Mouse (Mus musculus) CH12.LX (cell line): ENCODE results near the gene Eml2. TPM values are rescaled to one million over a fixed set of nuclear protein-coding genes. Genes with fewer than 3 reads are reported as not detected.
A peak's percentile ranks its signal among the peaks of the same experiment; 100 is the strongest.

Experiments
- DNase-seq: peaks from one replicate; pipeline ENCODE4 v3.0.0-alpha.2; 2013; ENCODE audit errors: extremely low read depth
- H3K27ac ChIP-seq: 2 replicates; pipeline ENCODE4 v1.5.1; 2012; ENCODE audit warnings: low read depth, mild to moderate bottlenecking, control low read depth, moderate library complexity; ENCODE audit not compliant: insufficient read depth
- H3K27me3 ChIP-seq: replicated peaks from 2 replicates; pipeline ENCODE3; 2012; ENCODE audit warnings: inconsistent platforms
- H3K36me3 ChIP-seq, 2 experiments: replicated peaks in 1 of 2; 2 replicates each; pipeline versions ENCODE3 to v1.6.1; 2012; ENCODE audit warnings: inconsistent platforms in 1 of 2, low read length in 1 of 2, mild to moderate bottlenecking in 1 of 2, mixed read lengths in 1 of 2, moderate library complexity in 1 of 2; ENCODE audit not compliant: control insufficient read depth in 1 of 2, insufficient read depth in 1 of 2
- H3K4me1 ChIP-seq, 2 experiments: 2 replicates each; pipeline ENCODE4 v1.6.1; 2012; ENCODE audit warnings: inconsistent platforms in 1 of 2, moderate library complexity in 1 of 2; ENCODE audit not compliant: insufficient read depth in 2 of 2, control insufficient read depth in 1 of 2
- H3K4me2 ChIP-seq: 2 replicates; pipeline ENCODE4 v1.6.1; 2012; ENCODE audit warnings: low read depth, mild to moderate bottlenecking, control low read depth; ENCODE audit not compliant: poor library complexity, insufficient read depth, severe bottlenecking
- H3K4me3 ChIP-seq, 3 experiments: fragments of 150-350 bp in 1 of 3; sonication (generic) in 1 of 3; replicated peaks in 1 of 3; 2 replicates each; pipeline versions ENCODE3 to v1.5.1; 2011 to 2012; ENCODE audit warnings: low read depth in 2 of 3, low read length in 2 of 3, mild to moderate bottlenecking in 2 of 3, moderate library complexity in 2 of 3, control low read depth in 1 of 3, improper control_type of control experiment in 1 of 3, inconsistent platforms in 1 of 3, mixed read lengths in 1 of 3; ENCODE audit not compliant: poor library complexity in 1 of 3
- H3K79me2 ChIP-seq: replicated peaks from 2 replicates; pipeline ENCODE4 v1.6.1; 2012; ENCODE audit warnings: mild to moderate bottlenecking, moderate library complexity; ENCODE audit not compliant: control insufficient read depth, poor library complexity, insufficient read depth, severe bottlenecking; ENCODE audit errors: extremely low read depth
- H3K9ac ChIP-seq: 2 replicates; pipeline ENCODE4 v1.6.1; 2012; ENCODE audit warnings: low read depth, mild to moderate bottlenecking, control low read depth, moderate library complexity; ENCODE audit not compliant: insufficient read depth
- H3K9me3 ChIP-seq: replicated peaks from 2 replicates; pipeline ENCODE3; 2012; ENCODE audit warnings: low read length, inconsistent platforms, mixed read lengths
- BHLHE40 ChIP-seq: IDR thresholded peaks from 2 replicates; pipeline ENCODE4 v1.6.1; 2011; ENCODE audit warnings: mild to moderate bottlenecking, low read depth, low read length, improper control_type of control experiment
- CTCF ChIP-seq, 2 experiments: IDR thresholded peaks in 1 of 2; conservative IDR thresholded peaks in 1 of 2; 2 replicates each; pipeline ENCODE4 v1.5.1; 2011 to 2012; ENCODE audit warnings: low read depth in 2 of 2, low read length in 2 of 2, improper control_type of control experiment in 1 of 2, inconsistent platforms in 1 of 2, mild to moderate bottlenecking in 1 of 2, moderate library complexity in 1 of 2
- ELF1 ChIP-seq: IDR thresholded peaks from 2 replicates; pipeline ENCODE4 v1.6.1; 2014; ENCODE audit warnings: low read depth, mild to moderate bottlenecking, inconsistent platforms, low read length, improper control_type of control experiment
- GABPA ChIP-seq: IDR thresholded peaks from 2 replicates; pipeline ENCODE4 v1.6.1; 2012; ENCODE audit warnings: low read depth, low read length, improper control_type of control experiment, inconsistent platforms; ENCODE audit not compliant: insufficient replicate concordance
- IRF4 ChIP-seq: IDR thresholded peaks from 2 replicates; pipeline ENCODE4 v1.6.1; 2014; ENCODE audit warnings: low read depth, mild to moderate bottlenecking, inconsistent platforms, low read length, improper control_type of control experiment
- JUN ChIP-seq: IDR thresholded peaks from 2 replicates; pipeline ENCODE4 v1.6.1; 2011; ENCODE audit warnings: low read depth, mild to moderate bottlenecking, low read length, improper control_type of control experiment, moderate library complexity; ENCODE audit not compliant: insufficient read depth
- JUND ChIP-seq: conservative IDR thresholded peaks from 2 replicates; pipeline ENCODE4 v1.6.1; 2011; ENCODE audit warnings: low read depth, low read length, improper control_type of control experiment
- KAT2A ChIP-seq: IDR thresholded peaks from 2 replicates; pipeline ENCODE4 v1.6.1; 2012; ENCODE audit warnings: low read length, improper control_type of control experiment, inconsistent platforms; ENCODE audit not compliant: insufficient replicate concordance
- MAX ChIP-seq: IDR thresholded peaks from 2 replicates; pipeline ENCODE4 v1.6.1; 2011; ENCODE audit warnings: low read length, improper control_type of control experiment
- MXI1 ChIP-seq: IDR thresholded peaks from 2 replicates; pipeline ENCODE4 v1.6.1; 2011; ENCODE audit warnings: mild to moderate bottlenecking, low read depth, low read length, improper control_type of control experiment
- NRF1 ChIP-seq: IDR thresholded peaks from 2 replicates; pipeline ENCODE4 v1.6.1; 2014; ENCODE audit warnings: low read depth, mild to moderate bottlenecking, inconsistent platforms, low read length, improper control_type of control experiment, moderate library complexity
- POLR2A ChIP-seq: IDR thresholded peaks from 2 replicates; pipeline ENCODE4 v1.6.1; 2011; ENCODE audit warnings: low read depth, mild to moderate bottlenecking, improper control_type of control experiment, low read length
- RCOR1 ChIP-seq: conservative IDR thresholded peaks from 2 replicates; pipeline ENCODE4 v1.6.1; 2012; ENCODE audit warnings: low read depth, mild to moderate bottlenecking, inconsistent platforms, low read length, improper control_type of control experiment
- SIN3A ChIP-seq: IDR thresholded peaks from 2 replicates; pipeline ENCODE4 v1.6.1; 2012; ENCODE audit warnings: low read length, improper control_type of control experiment, inconsistent platforms
- SMC3 ChIP-seq: IDR thresholded peaks from 2 replicates; pipeline ENCODE4 v1.6.1; 2011; ENCODE audit warnings: low read depth, low read length, improper control_type of control experiment
- UBTF ChIP-seq: IDR thresholded peaks from 2 replicates; pipeline ENCODE4 v1.6.1; 2012; ENCODE audit warnings: low read depth, mild to moderate bottlenecking, inconsistent platforms, low read length, improper control_type of control experiment, moderate library complexity
- USF1 ChIP-seq: IDR thresholded peaks from 2 replicates; pipeline ENCODE4 v1.6.1; 2014; ENCODE audit warnings: low read depth, mild to moderate bottlenecking, inconsistent platforms, low read length, improper control_type of control experiment
- USF2 ChIP-seq: conservative IDR thresholded peaks from 2 replicates; pipeline ENCODE4 v1.6.1; 2011; ENCODE audit warnings: low read depth, low read length, improper control_type of control experiment
- ZNF384 ChIP-seq: IDR thresholded peaks from 2 replicates; pipeline ENCODE4 v1.6.1; 2012; ENCODE audit warnings: low read depth, low read length, improper control_type of control experiment, inconsistent platforms
- dilution Hi-C: fragments of 300-500 bp; cut with MboI; formaldehyde crosslinking; loops from 2 replicates; pipeline ENCODE4 v1.14.3; 2020; ENCODE audit warnings: low sequenced_read_pairs; ENCODE audit not compliant: extremely low pct_unique_long_range_greater_than_20kb, extremely low pct_ligation_motif_present
- in situ Hi-C: fragments of 300-500 bp; cut with MboI; formaldehyde crosslinking; loops from 3 replicates; pipeline ENCODE4 v1.14.3; 2019; ENCODE audit warnings: low sequenced_read_pairs, low pct_ligation_motif_present, low pct_unique_long_range_greater_than_20kb, mixed read lengths
- polyA plus RNA-seq: library from polyadenylated mRNA; unstranded; fragments of >175 nt; gene quantifications from 2 replicates; pipeline ENCODE4 v1.2.1, GENCODE M21; 2012; ENCODE audit warnings: low read depth; ENCODE audit not compliant: insufficient read length
- total RNA-seq, 2 experiments: library from RNA; depleted of rRNA; stranded (reverse); fragments of 300-350 nt in 1 of 2; fragments of >200 nt in 1 of 2; gene quantifications; 2 replicates each; pipeline ENCODE4 v1.2.3; 2012 to 2014

Gene Eml2
- total and polyA plus RNA-seq, 3 experiments: 12.3 to 52.4 (median 29.1) TPM

GRCm38 (mm10) chr7:19130657-19131056 lies 45.6 kb upstream of the Eml2 start:
- TF ChIP-seq POLR2A (no peak), CTCF (conservative IDR thresholded peaks at IDR 0.05 in 1 of 2, IDR thresholded peaks at IDR 0.05 in 1 of 2; ENCODE audit: low read depth in 2 of 2, low read length in 2 of 2) (peak in 1 of 2 experiments; percentile 24; a peak in 1 of 4 replicates)
- dilution Hi-C loops (no loop called here), in situ Hi-C loops (no loop called here)
- no peak for DNase-seq
- Histone ChIP-seq H3K4me1 (peaks cover 0 to 28% of the 10 kb centered on the region in 2 experiments; a peak in 2 of 4 replicates), H3K4me2 (peak overlapping the region; percentile 54; the same call in 1 of the 2 replicates), H3K27ac (no peak overlapping the region), H3K4me3 (no peak overlapping the region), H3K9me3 (no peaks in the 10 kb centered on the region), H3K36me3 (peaks cover 25 to 67% of the 10 kb centered on the region in 2 experiments), H3K79me2 (peaks cover 9% of the 10 kb centered on the region; the same call in 1 of the 2 replicates), H3K27me3 (no peaks in the 10 kb centered on the region), H3K9ac (no peak overlapping the region)

GRCm38 (mm10) chr7:19131324-19131848 lies 44.8 kb upstream of the Eml2 start:
- Histone ChIP-seq H3K36me3 (peaks cover 28 to 67% of the 10 kb centered on the region in 2 experiments), H3K79me2 (peaks cover 9% of the 10 kb centered on the region; the same call in 1 of the 2 replicates), H3K4me3 (peak overlapping the region; percentile 12 to 44 (median 41)), H3K9ac (no peak overlapping the region), H3K4me1 (peaks cover 0 to 28% of the 10 kb centered on the region in 2 experiments; a peak in 2 of 4 replicates), H3K4me2 (peak overlapping the region; percentile 54), H3K9me3 (no peaks in the 10 kb centered on the region), H3K27ac (no peak overlapping the region), H3K27me3 (no peaks in the 10 kb centered on the region)
- dilution Hi-C loops: no loop called here
- TF ChIP-seq BHLHE40 (peak; percentile 94), CTCF (conservative IDR thresholded peaks at IDR 0.05 in 1 of 2, IDR thresholded peaks at IDR 0.05 in 1 of 2; ENCODE audit: low read depth in 2 of 2, low read length in 2 of 2) (peak in 1 of 2 experiments; percentile 61; a peak in 2 of 4 replicates), JUN (no peak), MAX (peak; percentile 78; the same call in 1 of the 2 replicates), KAT2A (no peak), IRF4 (no peak), USF2 (peak; percentile 54), GABPA (no peak), SIN3A (peak; percentile 82; the same call in 1 of the 2 replicates), USF1 (peak; percentile 78), MXI1 (peak; percentile 91), JUND (no peak), UBTF (no peak), ELF1 (peak; percentile 45; the same call in 1 of the 2 replicates), ZNF384 (no peak), RCOR1 (no peak), SMC3 (no peak), NRF1 (peak; percentile 84), POLR2A (0 out of 2 replicates have a peak, but pooled peaks have one; percentile 17)
- in situ Hi-C loops: no loop called here
- peak; percentile 93 for DNase-seq
